Mouse (Mus musculus) myocyte (in vitro differentiated cells): ENCODE data around the gene Rbm15. TPM values are rescaled to one million over a fixed set of nuclear protein-coding genes. Genes with fewer than 3 reads are reported as not detected.

ENCODE experiments used
- H3K27me3 ChIP-seq: one replicate; pipeline ENCODE4 v1.6.1; 2011; ENCODE audit not compliant: control insufficient read depth, insufficient read depth, insufficient read length
- H3K36me3 ChIP-seq: one replicate; pipeline ENCODE4 v1.6.1; 2011; ENCODE audit not compliant: control insufficient read depth, insufficient read depth
- H3K4me2 ChIP-seq: one replicate; pipeline ENCODE4 v1.6.1; 2011; ENCODE audit warnings: low read depth, control low read depth
- H3K4me3 ChIP-seq: one replicate; pipeline ENCODE4 v1.5.1; 2011; ENCODE audit warnings: mild to moderate bottlenecking, control low read depth, moderate library complexity
- H3K79me2 ChIP-seq: one replicate; pipeline ENCODE4 v1.6.1; 2011; ENCODE audit not compliant: control insufficient read depth, insufficient read depth
- H3ac ChIP-seq: one replicate; pipeline ENCODE4 v1.6.1; 2011; ENCODE audit not compliant: control insufficient read depth, insufficient read length
- CEBPB ChIP-seq: IDR thresholded peaks from 2 replicates; pipeline ENCODE4 v1.6.1; 2011; ENCODE audit warnings: mild to moderate bottlenecking, moderate library complexity; ENCODE audit not compliant: poor library complexity, insufficient read depth, severe bottlenecking
- E2F4 ChIP-seq: IDR thresholded peaks from one replicate; pipeline ENCODE4 v1.6.1; 2011; ENCODE audit warnings: mild to moderate bottlenecking, control low read depth, moderate library complexity; ENCODE audit not compliant: insufficient read depth
- MAX ChIP-seq: IDR thresholded peaks from one replicate; pipeline ENCODE4 v1.6.1; 2011; ENCODE audit warnings: low read depth, mild to moderate bottlenecking, control low read depth
- MYOD1 ChIP-seq, 3 experiments: IDR thresholded peaks; one replicate each; pipeline ENCODE4 v1.6.1; 2011; ENCODE audit warnings: control low read depth in 2 of 3, low read depth in 2 of 3, mild to moderate bottlenecking in 2 of 3, moderate library complexity in 1 of 3; ENCODE audit not compliant: insufficient read length in 2 of 3, control insufficient read depth in 1 of 3
- MYOG ChIP-seq, 3 experiments: IDR thresholded peaks; one replicate each; pipeline ENCODE4 v1.6.1; 2011; ENCODE audit warnings: control low read depth in 2 of 3, low read depth in 2 of 3, mild to moderate bottlenecking in 2 of 3; ENCODE audit not compliant: insufficient read length in 2 of 3, control insufficient read depth in 1 of 3, insufficient read depth in 1 of 3
- POLR2A ChIP-seq: IDR thresholded peaks from one replicate; pipeline ENCODE4 v1.6.1; 2011; ENCODE audit warnings: low read depth, mild to moderate bottlenecking, control low read depth, moderate library complexity; ENCODE audit not compliant: insufficient read length
- POLR2AphosphoS2 ChIP-seq: IDR thresholded peaks from one replicate; pipeline ENCODE4 v1.6.1; 2011; ENCODE audit warnings: low read depth, control low read depth; ENCODE audit not compliant: insufficient read length
- REST ChIP-seq: IDR thresholded peaks from one replicate; pipeline ENCODE4 v1.6.1; 2011; ENCODE audit warnings: mild to moderate bottlenecking, control low read depth, moderate library complexity; ENCODE audit not compliant: insufficient read depth, insufficient read length
- SRF ChIP-seq: IDR thresholded peaks from one replicate; pipeline ENCODE4 v1.6.1; 2011; ENCODE audit warnings: low read depth; ENCODE audit not compliant: control insufficient read depth, insufficient read length
- TCF12 ChIP-seq: IDR thresholded peaks from one replicate; pipeline ENCODE4 v1.6.1; 2011; ENCODE audit warnings: mild to moderate bottlenecking, control low read depth; ENCODE audit not compliant: poor library complexity, insufficient read depth, severe bottlenecking
- TCF3 ChIP-seq: IDR thresholded peaks from one replicate; pipeline ENCODE4 v1.6.1; 2011; ENCODE audit warnings: low read depth, control low read depth; ENCODE audit not compliant: insufficient read length
- USF1 ChIP-seq: IDR thresholded peaks from one replicate; pipeline ENCODE4 v1.6.1; 2011; ENCODE audit warnings: low read depth, mild to moderate bottlenecking, control low read depth, moderate library complexity
- polyA plus RNA-seq: library from polyadenylated mRNA; unstranded; fragments of >200 nt; fragmentation: generic; extraction: Trizol; gene quantifications from one replicate; pipeline ENCODE4 v1.2.1, GENCODE M21; 2012; ENCODE audit warnings: missing spikeins

Rbm15 gene
- 4.3 TPM for polyA plus RNA-seq

GRCm38 (mm10) chr3:107333381-107334201, at the start of gene Rbm15:
TSS of gene Rbm15 (minus strand) at chr3:107333673.
- Histone ChIP-seq H3K4me2 (peak within 1 kb of the TSS; percentile 92), H3ac (peak within 1 kb of the TSS; percentile 91), H3K27me3 (no peaks in the 10 kb centered on the region), H3K79me2 (peaks cover 41% of the 10 kb centered on the region), H3K4me3 (peak within 1 kb of the TSS; percentile 87), H3K36me3 (peaks cover 15% of the 10 kb centered on the region)
- TF ChIP-seq E2F4, result peak; percentile 62
- no peak for TF ChIP-seq CEBPB
- peak; percentile 81 for TF ChIP-seq POLR2A
- TF ChIP-seq USF1, result peak; percentile 31
- peak; percentile 44 for TF ChIP-seq MAX
- TF ChIP-seq MYOD1 (IDR thresholded peaks at IDR 0.05; ENCODE audit: control insufficient read depth in 1 of 3, insufficient read length in 2 of 3, low read depth in 2 of 3), result peak in 1 of 3 experiments; percentile 48
- TF ChIP-seq MYOG (IDR thresholded peaks at IDR 0.05; ENCODE audit: control insufficient read depth in 1 of 3, insufficient read depth in 1 of 3, insufficient read length in 2 of 3, low read depth in 2 of 3), result no peak
- TF ChIP-seq SRF, result peak; percentile 81
- peak; percentile 75 for TF ChIP-seq POLR2AphosphoS2

GRCm38 (mm10) chr3:107379422-107379821, 45.9 kb upstream of the Rbm15 start:
- no peak overlapping the region for H3K4me3 ChIP-seq
- H3K27me3 ChIP-seq, result peaks cover 36% of the 10 kb centered on the region
- H3K36me3 ChIP-seq, result no peaks in the 10 kb centered on the region
- no peak overlapping the region for H3K4me2 ChIP-seq
- H3ac ChIP-seq, result no peak overlapping the region
- TF ChIP-seq SRF (no peak), MYOG (IDR thresholded peaks at IDR 0.05; ENCODE audit: control insufficient read depth in 1 of 3, insufficient read depth in 1 of 3, insufficient read length in 2 of 3, low read depth in 2 of 3) (no peak), E2F4 (no peak), MAX (no peak), CEBPB (no peak), POLR2AphosphoS2 (no peak), TCF12 (no peak), POLR2A (no peak), USF1 (no peak), MYOD1 (IDR thresholded peaks at IDR 0.05; ENCODE audit: control insufficient read depth in 1 of 3, insufficient read length in 2 of 3, low read depth in 2 of 3) (no peak), TCF3 (no peak), REST (no peak)
- H3K79me2 ChIP-seq, result no peaks in the 10 kb centered on the region

GRCm38 (mm10) chr3:107378626-107379025, 45.2 kb upstream of the Rbm15 start:
- H3K4me2 ChIP-seq, result no peak overlapping the region
- no peak for TF ChIP-seq REST
- no peak for TF ChIP-seq USF1
- TF ChIP-seq TCF3, result no peak
- TF ChIP-seq POLR2AphosphoS2, result no peak
- no peak for TF ChIP-seq POLR2A
- no peak for TF ChIP-seq SRF
- TF ChIP-seq MYOG (IDR thresholded peaks at IDR 0.05; ENCODE audit: control insufficient read depth in 1 of 3, insufficient read depth in 1 of 3, insufficient read length in 2 of 3, low read depth in 2 of 3), result no peak
- TF ChIP-seq MYOD1 (IDR thresholded peaks at IDR 0.05; ENCODE audit: control insufficient read depth in 1 of 3, insufficient read length in 2 of 3, low read depth in 2 of 3), result no peak
- TF ChIP-seq CEBPB, result no peak
- TF ChIP-seq TCF12, result no peak
- TF ChIP-seq E2F4, result no peak
- TF ChIP-seq MAX, result no peak

GRCm38 (mm10) chr3:107374948-107375664, 41.6 kb upstream of the Rbm15 start:
- H3K4me2 ChIP-seq, result no peak overlapping the region
- no peak overlapping the region for H3K4me3 ChIP-seq
- H3K27me3 ChIP-seq, result peaks cover 49% of the 10 kb centered on the region
- no peak overlapping the region for H3ac ChIP-seq
- H3K79me2 ChIP-seq, result no peaks in the 10 kb centered on the region
- TF ChIP-seq POLR2AphosphoS2 (no peak), TCF12 (no peak), MYOD1 (IDR thresholded peaks at IDR 0.05; ENCODE audit: control insufficient read depth in 1 of 3, insufficient read length in 2 of 3, low read depth in 2 of 3) (no peak), POLR2A (no peak), E2F4 (no peak), TCF3 (no peak), USF1 (no peak), REST (no peak), SRF (no peak), CEBPB (no peak), MYOG (IDR thresholded peaks at IDR 0.05; ENCODE audit: control insufficient read depth in 1 of 3, insufficient read depth in 1 of 3, insufficient read length in 2 of 3, low read depth in 2 of 3) (no peak)
- H3K36me3 ChIP-seq, result no peaks in the 10 kb centered on the region

More at GRCm38 (mm10) chr3:107378626-107379025, 45.2 kb upstream of the Rbm15 start:
- Histone ChIP-seq H3K79me2 (no peaks in the 10 kb centered on the region), H3K27me3 (peaks cover 32% of the 10 kb centered on the region), H3K4me3 (no peak overlapping the region), H3K36me3 (no peaks in the 10 kb centered on the region), H3ac (no peak overlapping the region)
